Mouse (Mus musculus) stomach, embryonic 15.5 days (tissue): ENCODE results near the gene Rbm39. TPM values are rescaled to one million over a fixed set of nuclear protein-coding genes. Genes with fewer than 3 reads are reported as not detected.
"Not testable (repeated sequence)": the region's sequence is repeated elsewhere in the genome, so short reads cannot be mapped to it uniquely, and the experiment has no call there.

Source experiments
- ATAC-seq: fragments of 200-750 bp; cut with Nextera tagmentation; 2 replicates; pipeline ENCODE4 v1.8.0; 2017; ENCODE audit warnings: low read depth, moderate number of reproducible peaks, moderate TSS enrichment; ENCODE audit not compliant: insufficient read depth, low FRiP score
- H3K27ac ChIP-seq: fragments of 300-500 bp; sonication (generic); 2 replicates; pipeline ENCODE4 v1.5.1; 2015; ENCODE audit warnings: mild to moderate bottlenecking, inconsistent platforms
- H3K27me3 ChIP-seq: fragments of 300-500 bp; sonication (generic); replicated peaks from 2 replicates; pipeline ENCODE4 v1.6.1; 2015; ENCODE audit warnings: inconsistent platforms
- H3K36me3 ChIP-seq: fragments of 300-500 bp; sonication (generic); 2 replicates; pipeline ENCODE4 v1.6.1; 2015; ENCODE audit warnings: inconsistent platforms
- H3K4me1 ChIP-seq: fragments of 300-500 bp; sonication (generic); 2 replicates; pipeline ENCODE4 v1.6.1; 2015; ENCODE audit warnings: inconsistent platforms
- H3K4me2 ChIP-seq: fragments of 300-500 bp; sonication (generic); 2 replicates; pipeline ENCODE4 v1.6.1; 2015; ENCODE audit warnings: mild to moderate bottlenecking, inconsistent platforms
- H3K4me3 ChIP-seq: fragments of 300-500 bp; sonication (generic); replicated peaks from 2 replicates; pipeline ENCODE4 v1.5.1; 2015; ENCODE audit warnings: inconsistent platforms
- H3K9ac ChIP-seq: fragments of 300-500 bp; sonication (generic); 2 replicates; pipeline ENCODE4 v1.6.1; 2015; ENCODE audit warnings: inconsistent platforms
- H3K9me3 ChIP-seq: fragments of 300-500 bp; sonication (generic); 2 replicates; pipeline ENCODE4 v1.6.1; 2016; ENCODE audit warnings: inconsistent platforms
- WGBS: fragments of 180-500 bp; shearing (Covaris S2); methylation state at CpG from one replicate; pipeline ENCODE4 v1.1.7; 2015; 5-methylcytosine and 5-hydroxymethylcytosine counted together
- polyA plus RNA-seq: library from polyadenylated mRNA; unstranded; fragments of >200 nt; fragmentation: Nextera tagmentation; extraction: Ambion mirVana; gene quantifications from 2 replicates; pipeline ENCODE4 v1.2.1, GENCODE M21; 2015

Rbm39 gene
- polyA plus RNA-seq, 1 experiment from 2014 or later: 589 TPM

GRCm38 (mm10) chr2:156196302-156197128 is 16.5 kb upstream of the Rbm39 start, which contains the start of gene Phf20:
Phf20 (plus strand) TSS chr2:156196466.
- H3K27ac ChIP-seq: peak within 1 kb of the TSS; percentile 96
- H3K36me3 ChIP-seq: no peaks in the 10 kb centered on the region
- H3K4me3 ChIP-seq: peak within 1 kb of the TSS; percentile 73
- no peaks in the 10 kb centered on the region for H3K27me3 ChIP-seq
- H3K9ac ChIP-seq: peak within 1 kb of the TSS; percentile 81
- H3K4me1 ChIP-seq: peaks cover 15% of the 10 kb centered on the region
- WGBS: under 1% methylated on average over 88 of the region's 88 CpGs
- H3K4me2 ChIP-seq: peak within 1 kb of the TSS; percentile 57
- ATAC-seq: peak; percentile 99
- no peaks in the 10 kb centered on the region for H3K9me3 ChIP-seq

DNA sequence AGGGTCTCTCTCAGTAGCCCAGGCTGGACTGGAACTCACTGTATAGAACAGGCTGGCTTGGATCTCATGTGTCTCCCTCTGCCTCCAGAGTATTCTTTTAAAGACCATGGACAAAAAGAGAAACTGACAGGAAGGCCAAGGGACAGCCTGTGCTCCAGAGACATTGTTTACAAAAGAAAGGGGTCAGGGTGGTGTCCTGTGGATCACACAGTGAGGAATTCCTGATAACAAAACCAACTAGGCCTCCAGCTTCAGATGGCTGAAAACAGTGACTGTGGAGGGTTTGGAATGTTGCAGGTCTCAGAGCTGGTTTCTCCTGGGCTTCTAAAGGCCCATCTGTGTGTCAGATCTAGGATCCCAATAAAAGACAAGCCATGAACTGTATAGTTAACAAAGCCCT is 14.5 kb upstream of the Rbm39 start:
- H3K27ac ChIP-seq: no peak overlapping the region
- no peak overlapping the region for H3K4me2 ChIP-seq
- H3K27me3 ChIP-seq: no peaks in the 10 kb centered on the region
- H3K9me3 ChIP-seq: no peaks in the 10 kb centered on the region
- H3K4me1 ChIP-seq: peaks cover 15% of the 10 kb centered on the region
- no peak overlapping the region for H3K4me3 ChIP-seq
- ATAC-seq: no peak
- no peak overlapping the region for H3K9ac ChIP-seq
- H3K36me3 ChIP-seq: no peaks in the 10 kb centered on the region

- no peaks in the 10 kb centered on the region for H3K36me3 ChIP-seq
- peaks cover 6% of the 10 kb centered on the region; the same call in 1 of the 2 replicates for H3K4me1 ChIP-seq
- no peak overlapping the region for H3K4me2 ChIP-seq
- no peak overlapping the region for H3K9ac ChIP-seq
- H3K27ac ChIP-seq: no peak overlapping the region
- ATAC-seq: no peak
- no peaks in the 10 kb centered on the region for H3K27me3 ChIP-seq
- WGBS: 75% methylated on average over 3 of the region's 3 CpGs
- no peak overlapping the region for H3K4me3 ChIP-seq
- no peaks in the 10 kb centered on the region for H3K9me3 ChIP-seq
Measured at GRCm38 (mm10) chr2:156193066-156193862, 13.2 kb upstream of the Rbm39 start.

GRCm38 (mm10) chr2:156192068-156192467 is 12.0 kb upstream of the Rbm39 start:
- WGBS: 77% methylated on average over 2 of the region's 2 CpGs
- no peak for ATAC-seq
- Histone ChIP-seq H3K4me1 (no peaks in the 10 kb centered on the region), H3K9me3 (no peaks in the 10 kb centered on the region), H3K27me3 (no peaks in the 10 kb centered on the region), H3K36me3 (no peaks in the 10 kb centered on the region), H3K9ac (no peak overlapping the region), H3K27ac (no peak overlapping the region), H3K4me2 (no peak overlapping the region), H3K4me3 (no peak overlapping the region)

DNA sequence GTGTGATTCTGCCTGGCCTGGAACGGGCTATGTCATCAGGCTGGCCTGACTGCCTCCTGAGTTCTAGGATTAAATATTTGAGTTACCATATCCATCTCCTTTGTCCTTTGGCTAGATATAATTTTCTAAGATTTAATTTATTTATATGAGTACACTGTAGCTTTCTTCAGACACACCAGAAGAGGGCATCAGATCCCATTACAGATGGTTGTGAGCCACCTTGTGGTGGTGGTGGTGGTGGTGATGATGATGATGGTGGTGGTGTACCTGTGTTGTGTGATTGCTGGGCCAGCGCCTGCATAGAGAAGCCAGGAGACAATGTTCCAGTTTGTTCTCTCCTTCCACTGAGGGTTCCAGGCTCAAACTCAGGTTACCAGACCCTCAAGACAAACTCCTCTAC is 11.5 kb upstream of the Rbm39 start:
- Histone ChIP-seq H3K27me3 (no peaks in the 10 kb centered on the region), H3K36me3 (no peaks in the 10 kb centered on the region), H3K27ac (no peak overlapping the region), H3K4me3 (no peak overlapping the region), H3K9ac (no peak overlapping the region), H3K9me3 (no peaks in the 10 kb centered on the region), H3K4me1 (no peaks in the 10 kb centered on the region), H3K4me2 (no peak overlapping the region)
- no peak for ATAC-seq
- 90% methylated on average over 2 of the region's 2 CpGs for WGBS

- no peak for ATAC-seq
- H3K4me3 ChIP-seq: no peak overlapping the region
- H3K27me3 ChIP-seq: no peaks in the 10 kb centered on the region
- H3K27ac ChIP-seq: no peak overlapping the region
- 76% methylated on average over 14 of the region's 14 CpGs for WGBS
- H3K4me1 ChIP-seq: no peaks in the 10 kb centered on the region
- H3K36me3 ChIP-seq: no peaks in the 10 kb centered on the region
- H3K4me2 ChIP-seq: no peak overlapping the region
- no peaks in the 10 kb centered on the region for H3K9me3 ChIP-seq
- no peak overlapping the region for H3K9ac ChIP-seq
Measured at GRCm38 (mm10) chr2:156190004-156190896, 10.2 kb upstream of the Rbm39 start.

GRCm38 (mm10) chr2:156189241-156189640 is 9.2 kb upstream of the Rbm39 start:
- H3K4me3 ChIP-seq, H3K4me2 ChIP-seq, H3K9ac ChIP-seq, H3K36me3 ChIP-seq, H3K27me3 ChIP-seq, H3K9me3 ChIP-seq, ATAC-seq, H3K27ac ChIP-seq, H3K4me1 ChIP-seq: not testable (repeated sequence)
- 65% methylated on average over 7 of the region's 7 CpGs for WGBS

GRCm38 (mm10) chr2:156181592-156181991 is 1.6 kb upstream of the Rbm39 start:
- H3K9me3 ChIP-seq: no peaks in the 10 kb centered on the region
- H3K27ac ChIP-seq: no peak overlapping the region
- 78% methylated on average over 2 of the region's 2 CpGs for WGBS
- ATAC-seq: no peak
- no peak overlapping the region for H3K4me2 ChIP-seq
- H3K9ac ChIP-seq: no peak overlapping the region
- H3K27me3 ChIP-seq: no peaks in the 10 kb centered on the region
- H3K36me3 ChIP-seq: peaks cover 5% of the 10 kb centered on the region; the same call in 1 of the 2 replicates
- peaks cover 22% of the 10 kb centered on the region for H3K4me1 ChIP-seq
- 0 out of 2 replicates have a peak overlapping the region, but pooled peaks have one; percentile 78 for H3K4me3 ChIP-seq

GRCm38 (mm10) chr2:156180824-156181590 is 969 bp upstream of the Rbm39 start:
- H3K4me3 ChIP-seq: peak overlapping the region; percentile 78
- peaks cover 5% of the 10 kb centered on the region; the same call in 1 of the 2 replicates for H3K36me3 ChIP-seq
- H3K27ac ChIP-seq: peak overlapping the region; percentile 92
- H3K9me3 ChIP-seq: no peaks in the 10 kb centered on the region
- peak overlapping the region; percentile 55 for H3K4me2 ChIP-seq
- ATAC-seq: no peak
- H3K9ac ChIP-seq: peak overlapping the region; percentile 55; the same call in 1 of the 2 replicates
- 13% methylated on average over 8 of the region's 8 CpGs for WGBS
- peaks cover 22% of the 10 kb centered on the region for H3K4me1 ChIP-seq
- H3K27me3 ChIP-seq: no peaks in the 10 kb centered on the region

- Histone ChIP-seq H3K9ac (peak overlapping the region; percentile 99), H3K27me3 (no peaks in the 10 kb centered on the region), H3K4me3 (peak overlapping the region; percentile 78), H3K4me1 (peaks cover 22% of the 10 kb centered on the region), H3K36me3 (peaks cover 5% of the 10 kb centered on the region; the same call in 1 of the 2 replicates), H3K27ac (peak overlapping the region; percentile 90), H3K9me3 (no peaks in the 10 kb centered on the region), H3K4me2 (no peak overlapping the region)
- 0% methylated on average over 26 of the region's 41 CpGs for WGBS
- ATAC-seq: peak; percentile 24
Measured at GRCm38 (mm10) chr2:156179796-156180093, 293 bp downstream of the Rbm39 start.
